Comparison of ENCODE assay signal across 12 mouse cellular contexts in genomic region chr9:66910677-66911076, GRCm38 (mm10).
"Had no signal": no experiment of that assay in that cellular context is flagged by ENCODE, and none has a peak within 500 bp of the region (broad histone marks: within the 10 kb centered on the region; RNA-seq: fewer than 3 reads in every experiment).

No protein-coding gene starts in this region.

- H3K9me3 ChIP-seq: limb, embryonic 12.5 days; lung, embryonic 15.5 days; midbrain, embryonic 10.5 days; neural tube, embryonic 12.5 days had no signal

- DNase-seq: kidney, adult 11 months; kidney, adult 9 months; kidney, postnatal 36 days; layer of hippocampus, adult 9-11 months; layer of hippocampus, postnatal 36 days; midbrain, embryonic 14.5 days; thymus, adult 18-20 months had no signal

- H3K4me1 ChIP-seq: midbrain, embryonic 10.5 days had no signal

- H3K27me3 ChIP-seq: limb, embryonic 12.5 days; lung, embryonic 15.5 days; neural tube, embryonic 12.5 days had no signal

- H3K9ac ChIP-seq: limb, embryonic 12.5 days; lung, embryonic 15.5 days; neural tube, embryonic 12.5 days had no signal

- H3K36me3 ChIP-seq: limb, embryonic 12.5 days; lung, embryonic 15.5 days; neural tube, embryonic 12.5 days had no signal

- H3K4me3 ChIP-seq: limb, embryonic 12.5 days; lung, embryonic 15.5 days; midbrain, embryonic 10.5 days; neural tube, embryonic 12.5 days had no signal

- H3K27ac ChIP-seq: kidney, postnatal 0 days; limb, embryonic 12.5 days; lung, embryonic 15.5 days; midbrain, embryonic 10.5 days; neural tube, embryonic 12.5 days had no signal

- H3K4me2 ChIP-seq: limb, embryonic 12.5 days; lung, embryonic 15.5 days; neural tube, embryonic 12.5 days had no signal
